Mouse (Mus musculus): ENCODE data around the gene Cldn6.

The Cldn6 gene

GRCm38 (mm10) chr17:23679127-23679835, at the start of gene Cldn6:
Gene Cldn6 (plus strand): TSS chr17:23679249.
- DNase-seq, result no peak

GRCm38 (mm10) chr17:23630195-23631020, 48.6 kb upstream of the Cldn6 start:
- DNase-seq, result peak; percentile 52 to 53

- DNase-seq, result no peak
Measured at GRCm38 (mm10) chr17:23631241-23631640, 47.8 kb upstream of the Cldn6 start.

GRCm38 (mm10) chr17:23644613-23645495, 34.2 kb upstream of the Cldn6 start, which contains the start of gene Mmp25:
Gene Mmp25 (minus strand): TSS chr17:23645277.
- DNase-seq, result no peak

GRCm38 (mm10) chr17:23645894-23646293, 33.2 kb upstream of the Cldn6 start:
- DNase-seq, result no peak

- no peak for DNase-seq
Measured at GRCm38 (mm10) chr17:23651363-23651762, 27.7 kb upstream of the Cldn6 start.

- no peak for DNase-seq
Measured at GRCm38 (mm10) chr17:23653324-23653723, 25.7 kb upstream of the Cldn6 start.

- DNase-seq, result no peak
Measured at GRCm38 (mm10) chr17:23654001-23654400, 25.0 kb upstream of the Cldn6 start.

GRCm38 (mm10) chr17:23654410-23654809, 24.6 kb upstream of the Cldn6 start:
- DNase-seq, result no peak

GRCm38 (mm10) chr17:23658450-23658849, 20.6 kb upstream of the Cldn6 start:
- DNase-seq, result no peak

- DNase-seq, result no peak
Measured at GRCm38 (mm10) chr17:23660117-23660875, 18.8 kb upstream of the Cldn6 start, which contains the start of gene Bicdl2. Gene Bicdl2 (plus strand): TSS chr17:23660506.

GRCm38 (mm10) chr17:23660876-23661200, 18.2 kb upstream of the Cldn6 start:
- DNase-seq, result no peak

GRCm38 (mm10) chr17:23661526-23661925, 17.5 kb upstream of the Cldn6 start:
- DNase-seq, result no peak

- no peak for DNase-seq
Measured at GRCm38 (mm10) chr17:23664556-23665021, 14.5 kb upstream of the Cldn6 start.

- no peak for DNase-seq
Measured at GRCm38 (mm10) chr17:23665511-23665910, 13.5 kb upstream of the Cldn6 start.

GRCm38 (mm10) chr17:23670516-23671074, 8.5 kb upstream of the Cldn6 start:
- no peak for DNase-seq

GRCm38 (mm10) chr17:23671519-23671918, 7.5 kb upstream of the Cldn6 start:
- DNase-seq, result no peak

- no peak for DNase-seq
Measured at GRCm38 (mm10) chr17:23672761-23673160, 6.3 kb upstream of the Cldn6 start.

- DNase-seq, result peak; percentile 87 to 93
Measured at GRCm38 (mm10) chr17:23673424-23674073, 5.5 kb upstream of the Cldn6 start, which contains the start of the genes Hcfc1r1 and Thoc6. Gene Hcfc1r1 (plus strand): TSS chr17:23673596. Gene Thoc6 (minus strand): TSS chr17:23673882.

GRCm38 (mm10) chr17:23674271-23674952, 4.6 kb upstream of the Cldn6 start:
- no peak for DNase-seq

Data from thymus, adult 18-20 months (tissue).